Mouse (Mus musculus): ENCODE results near the gene Reps2.

- TF ChIP-seq CTCF (IDR thresholded peaks at IDR 0.05; ENCODE audit: low read depth): no peak
- no peak for TF ChIP-seq EP300 (IDR thresholded peaks at IDR 0.05; ENCODE audit: low read depth)
Observed at GRCm38 (mm10) chrX:162621194-162622090, 22.0 kb downstream of the Reps2 start.
